Mouse (Mus musculus) olfactory bulb, adult 2 months (tissue): Measurements from ENCODE around the gene Asb2.

Source experiments
- CTCF ChIP-seq: fragments of 200-500 bp; IDR thresholded peaks from 2 replicates; pipeline ENCODE4 v1.5.1; 2012; ENCODE audit warnings: low read depth, mild to moderate bottlenecking, low read length, moderate library complexity; ENCODE audit not compliant: insufficient read depth
- POLR2A ChIP-seq: fragments of 200-500 bp; IDR thresholded peaks from 2 replicates; pipeline ENCODE4 v1.6.1; 2012; ENCODE audit warnings: mild to moderate bottlenecking, low read depth, low read length, moderate library complexity; ENCODE audit not compliant: insufficient read depth

DNA sequence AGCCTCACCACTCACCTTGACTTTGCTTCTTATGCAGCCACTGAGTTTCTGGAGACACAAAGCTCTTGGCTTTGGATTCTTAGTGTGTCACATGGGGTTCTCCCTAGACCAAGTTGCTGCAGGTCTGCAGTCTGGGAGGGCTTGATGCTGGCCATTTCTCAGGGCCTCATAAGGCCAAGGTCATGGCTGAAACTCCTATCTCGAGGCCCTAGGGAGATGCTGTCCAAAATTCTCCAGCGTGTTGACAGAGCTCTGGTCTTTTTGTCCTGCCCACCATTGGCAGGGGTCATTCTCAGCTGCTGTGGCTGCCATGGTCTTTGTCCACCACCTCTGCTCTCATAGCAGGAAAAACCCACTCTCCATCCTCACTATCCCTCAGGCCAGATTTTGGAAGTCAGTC, 11.4 kb upstream of the Asb2 start:
- no peak for TF ChIP-seq CTCF
- no peak for TF ChIP-seq POLR2A
